Comparison of ENCODE assay signal across 8 mouse cellular contexts in genomic region chr12:107812549-107813335, GRCm38 (mm10).
DNase-seq lines count a peak whose midpoint lies in the region; ATAC-seq and TF ChIP-seq lines count a peak whose summit lies in the region.

No protein-coding gene starts in this region.

- no peak for TF ChIP-seq EP300 in lung, postnatal 0 days (IDR thresholded peaks at IDR 0.05)

- H3K27me3 ChIP-seq in lung, postnatal 0 days (replicated peaks; ENCODE audit: insufficient read depth, low read length): no peaks in the 10 kb centered on the region
- no peaks in the 10 kb centered on the region for H3K27me3 ChIP-seq in forebrain, embryonic 16.5 days (replicated peaks; ENCODE audit: control insufficient read depth, insufficient read depth, low read length)

- no peaks in the 10 kb centered on the region for H3K36me3 ChIP-seq in lung, postnatal 0 days (ENCODE audit: insufficient read depth, low read length)
- H3K36me3 ChIP-seq in forebrain, embryonic 16.5 days (ENCODE audit: control insufficient read depth, insufficient read depth): no peaks in the 10 kb centered on the region

- WGBS in lung, postnatal 0 days: 46% methylated on average over 14 of the region's 14 CpGs
- 51% methylated on average over 14 of the region's 14 CpGs for WGBS in forebrain, embryonic 16.5 days

- no peaks in the 10 kb centered on the region for H3K4me1 ChIP-seq in lung, postnatal 0 days (ENCODE audit: insufficient read depth, low read depth, low read length)
- peaks cover 16% of the 10 kb centered on the region for H3K4me1 ChIP-seq in forebrain, embryonic 16.5 days (replicated peaks; ENCODE audit: control insufficient read depth, insufficient read depth, low read length)

- DNase-seq in embryo, embryonic 10 days (ENCODE audit: low spot score): peak; percentile 53
- no peak for DNase-seq in embryo, embryonic 11 days
- DNase-seq in lung, postnatal 0 days (ENCODE audit: low spot score): peak; percentile 35
- DNase-seq in lung, postnatal 4 days: no peak
- DNase-seq in right cerebral cortex, postnatal 14 days: peak; percentile 13
- DNase-seq in heart, adult 8-10 months (ENCODE audit: low spot score): no peak

- ATAC-seq in lung, postnatal 0 days: no peak
- ATAC-seq in forebrain, embryonic 16.5 days: peak; percentile 57; the same call in 1 of the 2 replicates
- ATAC-seq in megakaryocyte-erythroid progenitor cell, adult 5-6 weeks (replicated peaks; ENCODE audit: low FRiP score, low TSS enrichment, poor library complexity, severe bottlenecking): no peak

- H3K4me3 ChIP-seq in lung, postnatal 0 days (ENCODE audit: low read depth, low read length): no peak overlapping the region
- no peak overlapping the region for H3K4me3 ChIP-seq in forebrain, embryonic 16.5 days (replicated peaks; ENCODE audit: low read length)

- H3K9me3 ChIP-seq in lung, postnatal 0 days (ENCODE audit: low read length): no peaks in the 10 kb centered on the region
- no peaks in the 10 kb centered on the region for H3K9me3 ChIP-seq in forebrain, embryonic 16.5 days (ENCODE audit: control insufficient read depth, low read length)

- no peak overlapping the region for H3K27ac ChIP-seq in lung, postnatal 0 days (ENCODE audit: low read length)
- H3K27ac ChIP-seq in forebrain, embryonic 16.5 days (ENCODE audit: low read length): no peak overlapping the region

- no peak overlapping the region for H3K9ac ChIP-seq in lung, postnatal 0 days (replicated peaks; ENCODE audit: low read depth)
- H3K9ac ChIP-seq in forebrain, embryonic 16.5 days (replicated peaks; ENCODE audit: low read depth, low read length): no peak overlapping the region

- no peak overlapping the region for H3K4me2 ChIP-seq in lung, postnatal 0 days (replicated peaks; ENCODE audit: low read depth, low read length)
- H3K4me2 ChIP-seq in forebrain, embryonic 16.5 days (ENCODE audit: low read length): no peak overlapping the region

- TF ChIP-seq CTCF in lung, postnatal 0 days (IDR thresholded peaks at IDR 0.05): no peak

Comparison
In these comparisons a context has a peak if more than half of its experiments do, and no peak if none do; other contexts are left out.
1. DNase-seq: peak in embryo, embryonic 10 days (single experiment), lung, postnatal 0 days (single experiment) and right cerebral cortex, postnatal 14 days (single experiment); none in embryo, embryonic 11 days (single experiment), lung, postnatal 4 days (0 of 2) and heart, adult 8-10 months (single experiment).